ENCODE assay signal across 10 mouse cellular contexts in the genomic region with DNA sequence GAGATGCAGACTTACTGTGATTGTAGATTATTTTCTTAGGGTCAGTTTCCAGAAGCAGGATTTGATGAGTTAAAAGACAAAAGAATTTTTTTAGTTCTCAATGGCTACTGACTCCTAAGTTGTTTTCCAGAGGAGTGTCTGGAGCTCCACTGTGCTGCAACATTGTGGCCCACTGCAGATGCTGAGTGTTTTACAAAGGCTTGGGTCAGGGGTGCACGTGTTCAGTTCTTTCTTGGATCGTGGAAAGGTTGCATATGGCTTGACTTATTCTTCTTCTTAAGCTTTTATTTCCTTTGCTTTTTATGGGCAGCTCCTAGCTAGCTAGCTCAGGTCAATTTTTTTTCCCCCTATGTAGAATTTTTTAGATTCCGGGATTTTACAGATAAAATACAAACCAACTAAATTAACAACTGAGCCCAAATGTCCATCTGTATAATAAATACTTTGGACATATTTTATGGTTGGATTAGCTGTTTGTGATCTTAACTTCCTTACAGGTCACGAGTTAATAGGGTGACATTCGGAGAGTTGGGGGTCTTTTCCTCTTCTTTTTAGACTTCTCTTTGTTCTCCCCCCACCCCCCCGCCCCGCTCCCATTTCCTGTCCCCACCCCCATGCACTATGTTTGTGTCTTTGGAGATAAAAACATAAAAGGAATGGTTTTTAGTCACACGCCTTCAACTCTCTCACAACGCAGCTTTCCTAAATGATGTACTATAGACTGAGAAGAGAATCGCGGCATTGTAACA. TPM values are rescaled to one million over a fixed set of nuclear protein-coding genes. Genes with fewer than 3 reads are reported as not detected.
DNase-seq lines count a peak whose midpoint lies in the region; ATAC-seq and TF ChIP-seq lines count a peak whose summit lies in the region.
"Had no signal": no experiment of that assay in that cellular context is flagged by ENCODE, and none has a peak within 500 bp of the region (broad histone marks: within the 10 kb centered on the region; RNA-seq: fewer than 3 reads in every experiment).

No protein-coding gene starts in this region.

- no peak for TF ChIP-seq POLR2A in lung, adult 2 months (IDR thresholded peaks at IDR 0.05; ENCODE audit: borderline replicate concordance, extremely low read depth, low read depth, low read length)

- peak overlapping the region; percentile 88 for H3K27ac ChIP-seq in heart, embryonic 10.5 days
- H3K27ac ChIP-seq in lung, embryonic 14.5 days (ENCODE audit: low read depth): peak overlapping the region; percentile 92
- 0 out of 2 replicates have a peak overlapping the region, but pooled peaks have one; percentile 24 for H3K27ac ChIP-seq in hindbrain, embryonic 11.5 days (ENCODE audit: low read depth, low read length)
- peak overlapping the region; percentile 68 for H3K27ac ChIP-seq in midbrain, embryonic 15.5 days

- H3K9ac ChIP-seq in lung, embryonic 14.5 days: no peak overlapping the region
- no peak overlapping the region for H3K9ac ChIP-seq in hindbrain, embryonic 11.5 days (ENCODE audit: low read depth, low read length)
- no peak overlapping the region for H3K9ac ChIP-seq in midbrain, embryonic 15.5 days

- H3K36me3 ChIP-seq in heart, embryonic 10.5 days: no peaks in the 10 kb centered on the region
- no peaks in the 10 kb centered on the region for H3K36me3 ChIP-seq in lung, embryonic 14.5 days (ENCODE audit: insufficient read depth)
- no peaks in the 10 kb centered on the region for H3K36me3 ChIP-seq in hindbrain, embryonic 11.5 days (ENCODE audit: control insufficient read depth, insufficient read depth, low read length)
- H3K36me3 ChIP-seq in midbrain, embryonic 15.5 days (replicated peaks): no peaks in the 10 kb centered on the region

- H3K4me2 ChIP-seq in lung, embryonic 14.5 days: peak overlapping the region; percentile 61
- peak overlapping the region; percentile 33; the same call in 1 of the 2 replicates for H3K4me2 ChIP-seq in hindbrain, embryonic 11.5 days (replicated peaks; ENCODE audit: low read depth, low read length)
- H3K4me2 ChIP-seq in midbrain, embryonic 15.5 days: peak overlapping the region; percentile 47; the same call in 1 of the 2 replicates

- peaks cover 96% of the 10 kb centered on the region for H3K4me1 ChIP-seq in heart, embryonic 10.5 days
- H3K4me1 ChIP-seq in lung, embryonic 14.5 days (ENCODE audit: insufficient read depth): peaks cover 51% of the 10 kb centered on the region
- peaks cover 22% of the 10 kb centered on the region for H3K4me1 ChIP-seq in lung, adult 2 months (ENCODE audit: control insufficient read depth, insufficient read depth, low read length)
- peaks cover 10% of the 10 kb centered on the region for H3K4me1 ChIP-seq in hindbrain, embryonic 11.5 days (replicated peaks; ENCODE audit: control insufficient read depth, insufficient read depth, low read length)
- peaks cover 27% of the 10 kb centered on the region for H3K4me1 ChIP-seq in midbrain, embryonic 15.5 days

- H3K4me3 ChIP-seq in heart, embryonic 10.5 days: peak overlapping the region; percentile 42; the same call in 1 of the 2 replicates
- H3K4me3 ChIP-seq in lung, embryonic 14.5 days (ENCODE audit: low read depth, low read length): 0 out of 2 replicates have a peak overlapping the region, but pooled peaks have one; percentile 15
- H3K4me3 ChIP-seq in lung, adult 2 months (replicated peaks; ENCODE audit: extremely low read depth, low read depth, low read length): no peak overlapping the region
- H3K4me3 ChIP-seq in hindbrain, embryonic 11.5 days (ENCODE audit: low read depth, low read length): no peak overlapping the region
- no peak overlapping the region for H3K4me3 ChIP-seq in midbrain, embryonic 15.5 days

- no peaks in the 10 kb centered on the region for H3K9me3 ChIP-seq in heart, embryonic 10.5 days
- H3K9me3 ChIP-seq in lung, embryonic 14.5 days (ENCODE audit: low read depth, low read length): no peaks in the 10 kb centered on the region
- no peaks in the 10 kb centered on the region for H3K9me3 ChIP-seq in hindbrain, embryonic 11.5 days (ENCODE audit: control insufficient read depth, low read length)
- no peaks in the 10 kb centered on the region for H3K9me3 ChIP-seq in midbrain, embryonic 15.5 days

- H3K27me3 ChIP-seq in heart, embryonic 10.5 days (ENCODE audit: insufficient read depth, poor library complexity, severe bottlenecking): no peaks in the 10 kb centered on the region
- H3K27me3 ChIP-seq in lung, embryonic 14.5 days (ENCODE audit: insufficient read depth, low read length): no peaks in the 10 kb centered on the region
- H3K27me3 ChIP-seq in hindbrain, embryonic 11.5 days (ENCODE audit: control insufficient read depth, insufficient read depth, low read length): no peaks in the 10 kb centered on the region
- H3K27me3 ChIP-seq in midbrain, embryonic 15.5 days (replicated peaks): no peaks in the 10 kb centered on the region

- no peak for TF ChIP-seq CTCF in lung, embryonic 14.5 days (IDR thresholded peaks at IDR 0.05; ENCODE audit: low read depth)
- no peak for TF ChIP-seq CTCF in lung, adult 2 months (IDR thresholded peaks at IDR 0.05; ENCODE audit: insufficient read depth, low read length)

- no peak for ATAC-seq in lung, embryonic 14.5 days (ENCODE audit: insufficient read depth)
- no peak; the same call in 1 of the 2 replicates for ATAC-seq in hindbrain, embryonic 11.5 days (ENCODE audit: low FRiP score)
- no peak for ATAC-seq in midbrain, embryonic 15.5 days (replicated peaks)

- no peak for DNase-seq in heart, embryonic 10.5 days (ENCODE audit: low spot score)
- no peak for DNase-seq in heart, adult 9 months (ENCODE audit: low spot score in 2 of 2)
- peak; percentile 52 for DNase-seq in lung, embryonic 14.5 days
- no peak for DNase-seq in lung, adult 2 months
- DNase-seq in hindbrain, embryonic 11.5 days (ENCODE audit: low spot score): no peak
- DNase-seq in left cerebral cortex, postnatal 36 days (ENCODE audit: low spot score in 2 of 2): no peak
- no peak for DNase-seq in spleen, adult 18-20 months
- DNase-seq: gastrocnemius, postnatal 25 days had no signal

- WGBS in heart, embryonic 10.5 days: 19% methylated on average over 11 of the region's 11 CpGs
- 9% methylated on average over 11 of the region's 11 CpGs for WGBS in lung, embryonic 14.5 days
- WGBS in lung, adult 2 months: 39% methylated on average over 11 of the region's 11 CpGs
- WGBS in hindbrain, embryonic 11.5 days: 24% methylated on average over 11 of the region's 11 CpGs
- 37% methylated on average over 11 of the region's 11 CpGs for WGBS in midbrain, embryonic 15.5 days

- intact Hi-C loops in left cerebral cortex, postnatal 36 days (cut with DNase I): loop anchor here (5.0 kb wide), 1 partner anchor 43 kb away; no protein-coding TSS in a partner anchor

RNA-seq across cellular contexts. Expression of gene Tead1, which starts 40.5 kb away (rescaled TPM):
- polyA plus RNA-seq in heart, embryonic 10.5 days (2016; fragmentation: Nextera tagmentation; extraction: Ambion mirVana): 19.7 and 27.2 TPM in 2 replicates
- polyA plus RNA-seq in lung, embryonic 14.5 days (2014; fragmentation: Nextera tagmentation; extraction: Ambion mirVana): 26.5 and 27.6 TPM in 2 replicates
- polyA plus RNA-seq in lung, adult 2 months (2012; rRNA removed): 32.4 and 45.9 TPM in 2 replicates
- polyA plus RNA-seq in hindbrain, embryonic 11.5 days (2014; fragmentation: Nextera tagmentation; extraction: Ambion mirVana): 15.3 and 23.2 TPM in 2 replicates
- 13.4 and 15.0 TPM in 2 replicates for polyA plus RNA-seq in midbrain, embryonic 15.5 days (2015; fragmentation: Nextera tagmentation; extraction: Ambion mirVana)
- total RNA-seq in left cerebral cortex, postnatal 36 days (2021): 10 to 100 TPM; 12.6 to 15.8 TPM
- total RNA-seq: megakaryocyte, adult 5-6 weeks had no signal

Comparison
In these comparisons a context has a peak if more than half of its experiments do, and no peak if none do; other contexts are left out.
1. H3K4me3 ChIP-seq: peak in heart, embryonic 10.5 days (single experiment) and lung, embryonic 14.5 days (single experiment); none in lung, adult 2 months (single experiment), hindbrain, embryonic 11.5 days (single experiment) and midbrain, embryonic 15.5 days (single experiment).
2. H3K27ac ChIP-seq: peak in every context shown above with its lines; median percentile 92 in lung, embryonic 14.5 days; 88 in heart, embryonic 10.5 days; 68 in midbrain, embryonic 15.5 days; 24 in hindbrain, embryonic 11.5 days.
3. Peak in every context shown above with its lines, with median percentiles within 50 percentile points of each other: H3K4me2 ChIP-seq.